Mouse (Mus musculus) E14TG2a.4 (cell line): ENCODE results near the gene Clybl.

Source experiments
- H3K27me3 ChIP-seq: 2 replicates; pipeline ENCODE4 v1.6.1; 2014; ENCODE audit warnings: low read length, control low read depth; ENCODE audit not compliant: insufficient read depth
- H3K36me3 ChIP-seq: 2 replicates; pipeline ENCODE4 v1.6.1; 2014; ENCODE audit warnings: low read length, control low read depth; ENCODE audit not compliant: insufficient read depth
- H3K4me1 ChIP-seq: replicated peaks from 2 replicates; pipeline ENCODE4 v1.6.1; 2014; ENCODE audit warnings: low read depth, low read length, control low read depth
- H3K4me3 ChIP-seq: replicated peaks from 2 replicates; pipeline ENCODE4 v1.5.1; 2014; ENCODE audit warnings: mild to moderate bottlenecking, low read length
- H3K9me3 ChIP-seq: 2 replicates; pipeline ENCODE4 v1.6.1; 2014; ENCODE audit warnings: low read length, control low read depth
- CTCF ChIP-seq: conservative IDR thresholded peaks from 2 replicates; pipeline ENCODE4 v1.5.1; 2014; ENCODE audit warnings: low read length
- NANOG ChIP-seq: IDR thresholded peaks from 2 replicates; pipeline ENCODE4 v1.6.1; 2014; ENCODE audit warnings: borderline replicate concordance, low read length, mixed read lengths
- POU5F1 ChIP-seq: IDR thresholded peaks from 2 replicates; pipeline ENCODE4 v1.6.1; 2014; ENCODE audit warnings: low read length, borderline replicate concordance

Clybl gene

GRCm38 (mm10) chr14:122388431-122389031, 207.0 kb downstream of the Clybl start:
- H3K27me3 ChIP-seq, result no peaks in the 10 kb centered on the region
- TF ChIP-seq CTCF (no peak), POU5F1 (no peak), NANOG (no peak)
- no peaks in the 10 kb centered on the region for H3K36me3 ChIP-seq
- H3K4me3 ChIP-seq, result no peak overlapping the region
- no peaks in the 10 kb centered on the region for H3K9me3 ChIP-seq
- H3K4me1 ChIP-seq, result peaks cover 52% of the 10 kb centered on the region

- H3K9me3 ChIP-seq, result no peaks in the 10 kb centered on the region
- TF ChIP-seq POU5F1 (no peak), NANOG (no peak)
- H3K36me3 ChIP-seq, result no peaks in the 10 kb centered on the region; the same call in 1 of the 2 replicates
- H3K4me3 ChIP-seq, result no peak overlapping the region
- H3K4me1 ChIP-seq, result peaks cover 64% of the 10 kb centered on the region
- no peaks in the 10 kb centered on the region for H3K27me3 ChIP-seq
These were observed 208.3 kb downstream of the Clybl start for GRCm38 (mm10) chr14:122389684-122390370.

GRCm38 (mm10) chr14:122390935-122391334, 209.4 kb downstream of the Clybl start:
- Histone ChIP-seq H3K27me3 (peaks cover 4% of the 10 kb centered on the region; the same call in 1 of the 2 replicates), H3K36me3 (no peaks in the 10 kb centered on the region; the same call in 1 of the 2 replicates), H3K4me1 (peaks cover 64% of the 10 kb centered on the region), H3K4me3 (no peak overlapping the region), H3K9me3 (no peaks in the 10 kb centered on the region)
- no peak for TF ChIP-seq NANOG
- no peak for TF ChIP-seq CTCF
- no peak for TF ChIP-seq POU5F1

GRCm38 (mm10) chr14:122393119-122393518, 211.6 kb downstream of the Clybl start:
- Histone ChIP-seq H3K9me3 (no peaks in the 10 kb centered on the region), H3K4me3 (no peak overlapping the region), H3K4me1 (peaks cover 62% of the 10 kb centered on the region), H3K27me3 (peaks cover 7% of the 10 kb centered on the region; the same call in 1 of the 2 replicates), H3K36me3 (no peaks in the 10 kb centered on the region; the same call in 1 of the 2 replicates)
- TF ChIP-seq NANOG, result no peak
- TF ChIP-seq CTCF, result no peak
- peak; percentile 59; the same call in 1 of the 2 replicates for TF ChIP-seq POU5F1

- peaks cover 53% of the 10 kb centered on the region for H3K4me1 ChIP-seq
- TF ChIP-seq POU5F1 (no peak), NANOG (no peak), CTCF (no peak)
- no peaks in the 10 kb centered on the region for H3K9me3 ChIP-seq
- no peaks in the 10 kb centered on the region; the same call in 1 of the 2 replicates for H3K36me3 ChIP-seq
- H3K4me3 ChIP-seq, result no peak overlapping the region
- peaks cover 24% of the 10 kb centered on the region for H3K27me3 ChIP-seq
These were observed 217.2 kb downstream of the Clybl start for GRCm38 (mm10) chr14:122398676-122399075.

GRCm38 (mm10) chr14:122399906-122400305, 218.4 kb downstream of the Clybl start:
- Histone ChIP-seq H3K27me3 (peaks cover 36% of the 10 kb centered on the region), H3K4me1 (peaks cover 45% of the 10 kb centered on the region), H3K9me3 (no peaks in the 10 kb centered on the region), H3K4me3 (no peak overlapping the region), H3K36me3 (no peaks in the 10 kb centered on the region; the same call in 1 of the 2 replicates)
- TF ChIP-seq POU5F1 (no peak), NANOG (no peak), CTCF (no peak)

GRCm38 (mm10) chr14:122401886-122402285, 220.4 kb downstream of the Clybl start:
- no peaks in the 10 kb centered on the region for H3K9me3 ChIP-seq
- H3K4me1 ChIP-seq, result peaks cover 63% of the 10 kb centered on the region
- H3K27me3 ChIP-seq, result peaks cover 50% of the 10 kb centered on the region
- no peak for TF ChIP-seq POU5F1
- no peak for TF ChIP-seq NANOG
- no peak for TF ChIP-seq CTCF
- H3K36me3 ChIP-seq, result no peaks in the 10 kb centered on the region
- H3K4me3 ChIP-seq, result no peak overlapping the region

- Histone ChIP-seq H3K4me1 (peaks cover 68% of the 10 kb centered on the region), H3K4me3 (no peak overlapping the region), H3K27me3 (peaks cover 53% of the 10 kb centered on the region), H3K36me3 (no peaks in the 10 kb centered on the region), H3K9me3 (no peaks in the 10 kb centered on the region)
- TF ChIP-seq POU5F1 (no peak), CTCF (no peak), NANOG (no peak)
These were observed 221.3 kb downstream of the Clybl start for GRCm38 (mm10) chr14:122402716-122403258.
